Mouse (Mus musculus) midbrain, embryonic 12.5 days (tissue): Measurements from ENCODE around the gene Cfap73. TPM values are rescaled to one million over a fixed set of nuclear protein-coding genes. Genes with fewer than 3 reads are reported as not detected.

Source experiments
- ATAC-seq: fragments of 200-750 bp; cut with Nextera tagmentation; 2 replicates; pipeline ENCODE4 v1.8.0; 2017; ENCODE audit warnings: low read depth, moderate TSS enrichment, moderate library complexity; ENCODE audit not compliant: low FRiP score
- H3K27ac ChIP-seq: fragments of 300-500 bp; sonication (generic); replicated peaks from 2 replicates; pipeline ENCODE4 v1.5.1; 2016; ENCODE audit warnings: mild to moderate bottlenecking
- H3K27me3 ChIP-seq: fragments of 300-500 bp; sonication (generic); 2 replicates; pipeline ENCODE4 v1.6.1; 2016; ENCODE audit warnings: mild to moderate bottlenecking
- H3K36me3 ChIP-seq: fragments of 300-500 bp; sonication (generic); 2 replicates; pipeline ENCODE4 v1.6.1; 2016
- H3K4me1 ChIP-seq: fragments of 300-500 bp; sonication (generic); 2 replicates; pipeline ENCODE4 v1.6.1; 2016
- H3K4me2 ChIP-seq: fragments of 300-500 bp; sonication (generic); replicated peaks from 2 replicates; pipeline ENCODE4 v1.6.1; 2016; ENCODE audit warnings: mild to moderate bottlenecking, moderate library complexity
- H3K4me3 ChIP-seq: fragments of 300-500 bp; sonication (generic); 2 replicates; pipeline ENCODE4 v1.5.1; 2016; ENCODE audit warnings: mild to moderate bottlenecking
- H3K9ac ChIP-seq: fragments of 300-500 bp; sonication (generic); replicated peaks from 2 replicates; pipeline ENCODE4 v1.6.1; 2016; ENCODE audit warnings: mild to moderate bottlenecking, moderate library complexity
- H3K9me3 ChIP-seq: fragments of 300-500 bp; sonication (generic); 2 replicates; pipeline ENCODE4 v1.6.1; 2016; ENCODE audit warnings: mild to moderate bottlenecking
- WGBS: fragments of 180-500 bp; shearing (Covaris S2); methylation state at CpG from one replicate; pipeline ENCODE4 v1.1.7; 2016; 5-methylcytosine and 5-hydroxymethylcytosine counted together
- polyA plus RNA-seq: library from polyadenylated mRNA; unstranded; fragments of >200 nt; fragmentation: Nextera tagmentation; extraction: Ambion mirVana; gene quantifications from 2 replicates; pipeline ENCODE4 v1.2.1, GENCODE M21; 2016

Cfap73 gene
- polyA plus RNA-seq, 1 experiment from 2014 or later, result not detected

DNA sequence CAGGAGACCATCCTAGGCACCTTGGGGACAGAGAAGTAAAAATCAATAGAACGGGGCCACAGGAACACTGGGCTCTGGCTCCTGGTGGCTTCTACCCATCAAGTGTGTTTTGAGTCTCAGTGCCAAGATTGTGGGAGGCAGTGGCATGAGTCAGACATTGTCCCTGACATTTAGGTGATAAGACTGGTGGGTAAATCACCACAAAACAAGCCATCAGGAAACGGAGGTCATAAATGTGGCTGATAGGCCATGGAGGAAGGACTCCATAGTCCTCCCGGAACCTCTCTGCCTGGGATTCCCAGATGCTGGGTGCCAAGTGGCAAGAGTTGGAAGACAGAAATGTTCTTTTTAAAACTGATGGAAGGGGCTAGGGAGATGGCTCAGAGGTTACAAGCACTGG, 10.2 kb upstream of the Cfap73 start:
- Histone ChIP-seq H3K4me1 (peaks cover 10% of the 10 kb centered on the region), H3K27me3 (peaks cover 40% of the 10 kb centered on the region), H3K9me3 (no peaks in the 10 kb centered on the region), H3K27ac (no peak overlapping the region), H3K4me2 (no peak overlapping the region), H3K36me3 (no peaks in the 10 kb centered on the region), H3K9ac (no peak overlapping the region), H3K4me3 (no peak overlapping the region)
- ATAC-seq, result no peak
- 86% methylated on average over 3 of the region's 3 CpGs for WGBS

DNA sequence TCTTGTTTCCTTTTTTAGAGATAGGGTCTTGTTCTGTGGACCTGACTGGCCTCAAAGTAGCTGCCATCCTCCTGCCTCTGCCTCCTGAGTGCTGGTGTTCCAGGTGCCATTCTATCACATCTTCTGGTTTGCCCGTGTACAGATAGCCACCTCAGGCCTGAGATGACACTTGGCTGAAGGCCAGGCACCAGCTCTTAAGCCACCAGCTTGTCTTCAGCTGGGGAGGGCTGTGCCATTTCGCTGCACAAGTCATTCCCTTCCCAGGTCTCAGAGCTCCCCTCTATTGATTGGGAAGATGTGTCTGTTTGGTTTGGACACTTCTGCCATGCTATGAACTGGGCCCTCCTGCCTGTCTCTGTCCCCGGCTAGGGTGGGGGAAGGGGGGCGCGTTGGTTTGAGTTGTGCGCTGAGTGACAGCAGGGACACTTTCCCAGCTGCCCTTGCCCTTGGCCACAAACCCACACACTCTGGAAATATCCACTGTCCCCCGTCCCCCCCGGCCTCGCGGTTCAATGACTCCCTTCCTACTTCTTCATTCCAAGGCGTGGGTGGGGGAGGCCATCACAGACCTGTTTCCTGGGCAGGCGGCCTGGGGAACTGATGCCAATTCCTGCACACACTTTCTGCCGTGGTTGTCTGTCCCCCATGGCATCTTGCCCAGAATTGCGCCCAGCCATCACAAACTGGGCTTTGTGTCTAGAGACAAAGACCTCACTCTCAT, 9.5 kb upstream of the Cfap73 start:
- no peak for ATAC-seq
- Histone ChIP-seq H3K27me3 (peaks cover 33% of the 10 kb centered on the region), H3K4me1 (peaks cover 3% of the 10 kb centered on the region), H3K9ac (no peak overlapping the region), H3K9me3 (no peaks in the 10 kb centered on the region), H3K36me3 (no peaks in the 10 kb centered on the region), H3K4me3 (no peak overlapping the region), H3K27ac (no peak overlapping the region), H3K4me2 (no peak overlapping the region)
- 86% methylated on average over 14 of the region's 14 CpGs for WGBS

DNA sequence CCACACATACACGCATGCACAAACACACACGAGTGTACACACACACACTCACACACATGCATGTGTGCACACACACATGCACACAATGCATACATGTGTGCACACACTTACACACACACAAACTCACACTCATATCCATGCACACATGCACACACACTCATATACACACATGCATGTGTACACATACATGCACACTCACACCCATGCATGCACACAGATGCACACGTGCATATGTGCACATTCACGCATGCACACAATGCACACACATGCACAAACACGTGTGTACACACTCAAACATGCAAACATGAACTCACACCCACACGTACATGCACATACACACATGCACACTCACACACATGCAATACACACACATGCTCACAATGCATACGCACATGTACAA, 6.1 kb upstream of the Cfap73 start:
- Histone ChIP-seq H3K27ac (no peak overlapping the region), H3K36me3 (no peaks in the 10 kb centered on the region), H3K4me1 (no peaks in the 10 kb centered on the region), H3K27me3 (0 out of 2 replicates have a peak, but pooled peaks cover 7% of the 10 kb centered on the region), H3K9me3 (no peaks in the 10 kb centered on the region), H3K4me2 (no peak overlapping the region), H3K9ac (no peak overlapping the region), H3K4me3 (no peak overlapping the region)
- WGBS, result 90% methylated on average over 7 of the region's 7 CpGs
- ATAC-seq, result no peak

- H3K36me3 ChIP-seq, result no peaks in the 10 kb centered on the region
- no peak for ATAC-seq
- 0 out of 2 replicates have a peak, but pooled peaks cover 5% of the 10 kb centered on the region for H3K4me1 ChIP-seq
- no peak overlapping the region for H3K27ac ChIP-seq
- H3K4me3 ChIP-seq, result no peak overlapping the region
- WGBS, result 92% methylated on average over 5 of the region's 5 CpGs
- peaks cover 16% of the 10 kb centered on the region for H3K27me3 ChIP-seq
- H3K9ac ChIP-seq, result no peak overlapping the region
- no peak overlapping the region for H3K4me2 ChIP-seq
- no peaks in the 10 kb centered on the region for H3K9me3 ChIP-seq
These were observed 1.6 kb upstream of the Cfap73 start for GRCm38 (mm10) chr5:120635633-120636032.

DNA sequence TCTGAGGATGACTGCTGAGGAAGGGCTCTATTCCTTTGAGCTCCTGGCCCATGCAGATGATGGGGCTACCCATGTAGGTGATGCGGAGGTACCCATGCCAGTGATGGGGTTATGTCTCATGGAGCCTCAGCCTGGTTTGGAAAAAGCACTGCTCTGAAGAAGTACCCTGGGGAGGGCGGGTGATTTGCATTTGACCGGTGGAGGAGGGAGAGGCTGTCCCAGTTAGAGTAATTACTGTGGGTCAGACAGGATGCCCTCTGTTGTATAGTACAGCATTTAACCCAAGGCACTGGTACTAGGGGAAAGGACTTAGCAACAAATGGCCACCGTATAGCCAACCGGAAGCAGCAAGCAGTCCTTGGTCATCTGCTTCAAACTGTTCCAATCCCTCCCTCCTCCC, 825 bp upstream of the Cfap73 start:
- H3K9ac ChIP-seq, result no peak overlapping the region
- H3K4me3 ChIP-seq, result no peak overlapping the region
- ATAC-seq, result no peak
- no peaks in the 10 kb centered on the region for H3K36me3 ChIP-seq
- H3K27me3 ChIP-seq, result peaks cover 24% of the 10 kb centered on the region
- 59% methylated on average over 5 of the region's 5 CpGs for WGBS
- H3K4me2 ChIP-seq, result no peak overlapping the region
- no peak overlapping the region for H3K27ac ChIP-seq
- H3K9me3 ChIP-seq, result no peaks in the 10 kb centered on the region
- 0 out of 2 replicates have a peak, but pooled peaks cover 5% of the 10 kb centered on the region for H3K4me1 ChIP-seq

DNA sequence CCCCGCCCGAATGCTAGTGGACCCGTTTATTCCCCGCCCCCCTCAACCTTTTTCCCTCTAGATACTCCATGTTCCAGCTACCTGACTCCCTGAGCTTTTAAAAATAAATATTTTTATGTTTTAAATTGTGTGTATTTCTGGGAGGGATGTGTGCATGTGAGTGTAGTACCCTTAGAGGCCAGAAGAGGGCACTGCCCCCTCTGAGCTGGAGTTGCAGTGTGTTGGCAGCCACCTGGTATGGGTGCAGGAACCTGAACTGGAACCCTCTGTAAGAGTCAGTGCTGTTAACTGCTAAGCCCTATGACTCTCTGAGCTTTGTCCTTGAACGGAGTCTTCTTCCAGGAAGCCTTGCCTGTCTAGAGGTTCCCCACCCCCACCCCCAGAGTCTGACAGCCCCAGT, 2.1 kb downstream of the Cfap73 start:
- Histone ChIP-seq H3K27me3 (peaks cover 30% of the 10 kb centered on the region), H3K4me1 (peaks cover 14% of the 10 kb centered on the region; the same call in 1 of the 2 replicates), H3K4me2 (no peak overlapping the region), H3K4me3 (no peak overlapping the region), H3K9ac (no peak overlapping the region), H3K27ac (no peak overlapping the region), H3K36me3 (peaks cover 14% of the 10 kb centered on the region), H3K9me3 (no peaks in the 10 kb centered on the region)
- ATAC-seq, result no peak
- 88% methylated on average over 5 of the region's 5 CpGs for WGBS

DNA sequence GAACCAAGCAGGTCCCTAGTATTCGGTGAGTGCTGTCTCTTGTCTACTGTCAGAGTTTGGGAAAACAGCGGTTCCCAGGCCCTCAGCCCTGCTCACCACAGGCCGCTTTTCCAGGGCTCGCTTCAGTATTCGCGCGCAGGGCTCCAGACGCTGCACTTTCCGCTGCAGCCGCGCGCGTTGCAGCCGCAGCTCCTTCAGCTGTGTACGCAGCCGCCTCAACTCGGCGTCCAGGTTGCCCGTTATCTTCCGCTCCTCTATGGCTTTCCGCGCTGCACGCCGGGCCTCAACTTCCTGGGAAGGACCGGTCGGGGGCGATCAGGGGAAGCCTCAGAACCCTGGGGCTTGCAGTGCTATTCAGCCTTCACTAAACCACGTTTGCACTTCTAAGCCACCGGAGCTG, 2.9 kb downstream of the Cfap73 start:
- Histone ChIP-seq H3K4me3 (no peak overlapping the region), H3K9me3 (no peaks in the 10 kb centered on the region)
- WGBS, result 11% methylated on average over 29 of the region's 29 CpGs

GRCm38 (mm10) chr5:120628624-120629023, 5.4 kb downstream of the Cfap73 start:
- no peak overlapping the region for H3K27ac ChIP-seq
- H3K27me3 ChIP-seq, result peaks cover 30% of the 10 kb centered on the region
- no peaks in the 10 kb centered on the region for H3K9me3 ChIP-seq
- H3K36me3 ChIP-seq, result peaks cover 46% of the 10 kb centered on the region
- WGBS, result 85% methylated on average over 7 of the region's 7 CpGs
- H3K4me1 ChIP-seq, result peaks cover 10% of the 10 kb centered on the region; the same call in 1 of the 2 replicates
- no peak overlapping the region for H3K4me2 ChIP-seq
- no peak overlapping the region for H3K9ac ChIP-seq
- no peak overlapping the region for H3K4me3 ChIP-seq
- no peak for ATAC-seq

More for the DNA sequence above, 2.9 kb downstream of the Cfap73 start:
- Histone ChIP-seq H3K27me3 (peaks cover 30% of the 10 kb centered on the region), H3K4me1 (peaks cover 14% of the 10 kb centered on the region; the same call in 1 of the 2 replicates), H3K36me3 (peaks cover 21% of the 10 kb centered on the region), H3K27ac (no peak overlapping the region), H3K4me2 (peak overlapping the region; percentile 14), H3K9ac (no peak overlapping the region)
- ATAC-seq, result no peak

DNA sequence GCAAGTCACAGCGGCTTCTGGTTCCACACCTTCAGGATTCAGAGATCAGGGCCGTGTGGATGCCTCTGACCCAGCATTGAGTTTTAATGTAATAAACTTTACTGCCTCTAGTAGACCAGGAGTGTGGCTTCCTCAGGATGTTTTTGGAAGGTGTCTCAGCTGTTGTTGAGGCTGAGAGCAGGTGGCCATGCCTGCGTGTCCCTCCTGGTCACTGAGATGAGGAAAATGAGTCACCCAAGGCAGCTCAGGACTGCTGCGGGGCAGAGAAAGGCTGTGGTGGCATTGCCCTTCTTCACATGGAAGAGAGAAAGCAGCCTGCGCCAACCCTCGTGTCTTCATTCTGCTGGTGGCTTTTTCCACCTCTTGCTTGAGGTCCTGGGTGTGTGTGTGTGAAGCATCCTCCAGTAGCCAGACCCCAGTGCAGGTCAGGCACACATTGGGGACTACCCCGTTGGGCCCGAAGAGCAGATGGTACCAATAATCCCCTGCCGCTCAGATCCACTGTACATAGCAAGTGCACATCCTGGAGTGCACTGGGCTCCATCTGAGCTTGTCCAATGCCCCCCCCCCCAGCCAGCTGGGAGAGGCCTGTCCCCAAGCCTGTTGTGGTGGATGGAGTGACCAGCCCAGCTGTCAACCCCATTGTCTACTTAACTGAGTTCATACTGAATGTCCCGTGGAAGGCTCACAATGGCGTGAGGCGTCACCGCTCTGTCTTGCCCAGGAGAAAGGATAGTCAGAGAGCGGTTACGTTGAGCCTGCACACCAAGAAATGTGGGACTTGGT, 6.3 kb downstream of the Cfap73 start:
- H3K9me3 ChIP-seq, result no peaks in the 10 kb centered on the region
- H3K4me2 ChIP-seq, result no peak overlapping the region
- H3K27ac ChIP-seq, result no peak overlapping the region
- ATAC-seq, result peak; percentile 35; the same call in 1 of the 2 replicates
- WGBS, result 82% methylated on average over 15 of the region's 15 CpGs
- H3K9ac ChIP-seq, result 0 out of 2 replicates have a peak overlapping the region, but pooled peaks have one; percentile 11
- H3K36me3 ChIP-seq, result peaks cover 56% of the 10 kb centered on the region
- H3K27me3 ChIP-seq, result peaks cover 26% of the 10 kb centered on the region
- H3K4me3 ChIP-seq, result no peak overlapping the region
- H3K4me1 ChIP-seq, result peaks cover 10% of the 10 kb centered on the region

DNA sequence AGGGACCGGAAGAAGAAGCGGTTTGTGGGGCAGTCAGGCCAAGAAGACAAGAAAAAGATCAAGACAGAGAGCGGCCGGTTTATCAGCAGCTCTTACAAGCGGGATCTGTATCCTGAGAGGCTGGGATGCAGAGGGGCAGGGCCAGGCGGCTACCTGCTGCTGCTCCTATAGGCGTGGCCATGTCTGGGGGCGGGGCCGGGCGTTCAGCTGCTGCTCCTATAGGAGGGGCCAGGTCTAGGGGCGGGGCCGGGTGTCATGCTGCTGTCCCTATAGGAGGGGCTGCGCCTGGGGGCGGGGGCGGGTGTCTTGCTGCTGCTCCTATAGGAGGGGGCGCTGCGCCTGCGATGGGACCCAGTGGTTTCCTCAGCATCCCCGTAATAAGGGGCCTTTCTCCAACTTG, 7.6 kb downstream of the Cfap73 start:
- Histone ChIP-seq H3K4me1 (peaks cover 12% of the 10 kb centered on the region), H3K4me3 (no peak overlapping the region), H3K27ac (no peak overlapping the region), H3K9me3 (no peaks in the 10 kb centered on the region), H3K36me3 (peaks cover 69% of the 10 kb centered on the region), H3K9ac (no peak overlapping the region), H3K27me3 (peaks cover 15% of the 10 kb centered on the region), H3K4me2 (no peak overlapping the region)
- 27% methylated on average over 17 of the region's 19 CpGs for WGBS
- ATAC-seq, result no peak

GRCm38 (mm10) chr5:120624427-120624826, 9.6 kb downstream of the Cfap73 start:
- Histone ChIP-seq H3K4me3 (no peak overlapping the region), H3K36me3 (peaks cover 88% of the 10 kb centered on the region), H3K9me3 (no peaks in the 10 kb centered on the region), H3K27ac (no peak overlapping the region), H3K27me3 (peaks cover 2% of the 10 kb centered on the region; the same call in 1 of the 2 replicates), H3K4me1 (peaks cover 12% of the 10 kb centered on the region), H3K4me2 (no peak overlapping the region), H3K9ac (no peak overlapping the region)
- 97% methylated on average over 10 of the region's 10 CpGs for WGBS
- no peak for ATAC-seq

GRCm38 (mm10) chr5:120622198-120622851, 11.7 kb downstream of the Cfap73 start:
- Histone ChIP-seq H3K27me3 (no peaks in the 10 kb centered on the region), H3K4me3 (no peak overlapping the region), H3K36me3 (peaks cover 99% of the 10 kb centered on the region), H3K4me2 (no peak overlapping the region), H3K9me3 (no peaks in the 10 kb centered on the region), H3K4me1 (peaks cover 2% of the 10 kb centered on the region; the same call in 1 of the 2 replicates), H3K27ac (no peak overlapping the region), H3K9ac (no peak overlapping the region)
- no peak for ATAC-seq
- 79% methylated on average over 5 of the region's 5 CpGs for WGBS
